Mouse (Mus musculus): ENCODE measurements at regions not wholly inside any gene's neighbourhood (a gene's known extent, or its start where the extent isn't known, plus 50 kb on each side); places are given as distances from the start of the nearest gene placed in this dataset.

GRCm38 (mm10) chr13:43852888-43853287 lies 68.3 kb downstream of the Cd83 start:
- DNase-seq (ENCODE audit: low spot score) = no peak

DNA sequence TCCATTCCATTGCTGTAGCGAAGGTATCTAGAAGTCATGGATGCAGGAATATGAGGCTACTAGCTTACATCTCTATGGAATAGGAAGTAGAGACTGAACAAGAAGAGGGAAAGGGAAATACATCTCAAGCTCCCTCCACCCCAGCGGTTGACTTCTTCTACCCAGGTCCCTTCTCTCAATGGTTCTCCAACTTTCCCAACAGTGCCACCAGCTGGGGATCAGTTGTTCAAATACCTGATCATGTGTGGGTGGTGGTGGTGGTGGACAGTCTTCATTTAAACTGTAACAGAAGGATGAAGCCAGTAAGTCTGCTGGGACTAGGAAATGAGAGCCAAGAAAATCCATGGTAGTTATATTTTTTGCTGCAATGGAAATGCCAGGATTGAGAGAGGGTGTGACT lies 70.4 kb downstream of the Cd83 start:
- no peak for DNase-seq (ENCODE audit: low spot score)

DNA sequence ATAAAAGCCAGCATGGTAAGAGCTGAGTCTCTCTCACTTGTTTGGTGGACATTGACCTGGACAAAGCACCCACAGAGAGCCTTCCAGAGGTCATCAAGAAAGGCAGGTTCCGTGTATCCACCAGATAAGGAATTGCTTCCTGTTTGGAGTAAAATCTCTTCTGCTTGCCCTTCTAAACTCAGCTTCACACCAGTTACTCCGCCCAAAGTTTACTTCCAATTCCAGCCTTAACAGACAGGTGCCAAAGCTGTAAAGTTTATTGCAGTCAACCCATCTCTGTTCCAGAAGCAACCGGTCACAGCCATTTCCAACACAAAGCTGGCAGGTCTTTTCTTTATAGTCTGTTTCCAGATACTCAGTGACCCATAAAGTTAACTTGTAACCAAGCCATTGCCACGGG lies 76.4 kb downstream of the Cd83 start:
- no peak for DNase-seq (ENCODE audit: low spot score)

GRCm38 (mm10) chr13:43861424-43861823 lies 76.8 kb downstream of the Cd83 start:
- DNase-seq (ENCODE audit: low spot score) = no peak

DNA sequence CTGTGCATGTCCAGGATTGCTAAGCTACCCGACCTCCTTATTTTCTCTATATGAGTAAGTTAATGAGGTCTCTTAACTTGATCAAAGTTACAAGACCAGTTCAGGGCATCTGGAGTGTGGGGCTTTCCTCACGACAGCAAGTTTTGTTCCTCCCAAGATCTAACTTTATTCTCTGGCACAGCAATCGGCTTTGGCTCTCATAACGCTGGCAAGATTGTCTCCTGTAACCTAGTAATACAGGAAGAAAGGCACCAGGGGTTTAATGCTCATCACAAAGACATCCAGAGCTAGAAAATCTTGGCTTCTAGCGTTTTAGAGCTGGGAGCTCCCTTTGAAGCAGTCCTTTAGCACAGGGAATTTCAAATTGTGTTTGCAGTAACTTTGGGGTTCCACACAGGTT lies 77.5 kb downstream of the Cd83 start:
- DNase-seq (ENCODE audit: low spot score) = no peak

GRCm38 (mm10) chr13:43862586-43862985 lies 78.0 kb downstream of the Cd83 start:
- no peak for DNase-seq (ENCODE audit: low spot score)

GRCm38 (mm10) chr13:43863581-43864100 lies 79.1 kb downstream of the Cd83 start:
- DNase-seq (ENCODE audit: low spot score) = no peak

- DNase-seq (ENCODE audit: low spot score) = peak; percentile 97
Observed at GRCm38 (mm10) chr13:43864153-43864861, 79.7 kb downstream of the Cd83 start.

GRCm38 (mm10) chr13:43865036-43865435 lies 80.5 kb downstream of the Cd83 start:
- DNase-seq (ENCODE audit: low spot score) = no peak

GRCm38 (mm10) chr13:43875895-43876294 lies 91.3 kb downstream of the Cd83 start:
- DNase-seq (ENCODE audit: low spot score) = no peak

DNA sequence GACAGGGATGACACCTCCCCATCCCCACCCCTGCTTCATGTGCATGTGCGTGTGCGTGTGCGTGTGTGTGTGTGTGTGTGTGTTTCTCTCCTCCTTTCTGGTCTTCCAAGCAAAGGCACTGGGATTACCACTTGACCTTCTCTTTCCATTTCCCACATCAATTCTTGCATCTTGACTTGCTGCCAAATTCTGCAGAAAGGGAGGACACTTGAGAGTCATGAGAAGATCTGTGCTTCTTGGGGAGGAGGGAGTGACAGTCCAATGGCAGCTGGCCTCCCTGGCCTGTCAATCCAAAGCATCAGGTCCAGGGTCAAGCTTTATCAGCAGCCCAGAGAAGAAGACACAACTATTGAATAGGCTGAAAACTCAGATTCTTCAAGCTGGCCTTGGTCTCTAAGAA lies 102.7 kb downstream of the Cd83 start:
- DNase-seq (ENCODE audit: low spot score) = no peak

DNA sequence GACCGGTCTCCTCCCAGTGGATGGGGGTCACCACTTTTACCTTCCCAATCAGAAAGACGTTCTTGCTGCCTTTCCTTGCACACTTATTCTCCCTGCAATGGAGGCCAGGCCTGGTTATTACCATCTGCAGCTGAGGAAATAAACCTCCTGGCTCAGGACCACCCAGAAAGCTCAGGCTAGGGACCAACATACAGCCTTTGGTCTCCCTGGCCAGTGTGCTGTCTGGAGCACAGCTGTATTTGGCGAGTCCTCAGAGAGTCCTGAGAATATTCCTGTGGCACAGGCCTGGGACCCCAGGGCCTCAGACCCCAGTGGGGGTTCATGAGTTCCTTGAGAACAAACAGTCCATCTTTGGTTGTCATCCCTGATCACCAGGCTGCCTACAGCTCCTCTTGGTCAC lies 107.4 kb downstream of the Cd83 start:
- no peak for DNase-seq (ENCODE audit: low spot score)

DNA sequence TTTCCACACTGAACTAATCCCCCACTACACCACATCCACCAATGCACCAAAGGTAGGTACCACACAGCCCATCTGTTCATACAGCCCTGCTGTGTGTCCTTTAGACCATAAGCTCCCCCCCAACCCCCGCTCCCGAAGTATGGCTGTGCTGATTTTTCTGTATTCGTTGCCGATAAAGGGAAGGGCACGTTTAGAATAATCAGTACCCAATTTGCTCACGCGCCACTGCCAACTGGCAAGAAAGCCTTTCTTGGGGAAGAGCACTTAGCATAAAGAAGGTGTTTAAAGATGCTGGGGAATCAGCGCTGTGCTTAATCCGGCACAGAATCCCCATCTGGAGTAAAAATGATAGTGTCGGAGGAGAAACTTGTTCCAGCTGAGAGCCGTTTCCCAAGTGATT lies 111.4 kb downstream of the Cd83 start:
- no peak for DNase-seq (ENCODE audit: low spot score)

GRCm38 (mm10) chr13:43897046-43897445 lies 112.5 kb downstream of the Cd83 start:
- DNase-seq (ENCODE audit: low spot score) = no peak

DNA sequence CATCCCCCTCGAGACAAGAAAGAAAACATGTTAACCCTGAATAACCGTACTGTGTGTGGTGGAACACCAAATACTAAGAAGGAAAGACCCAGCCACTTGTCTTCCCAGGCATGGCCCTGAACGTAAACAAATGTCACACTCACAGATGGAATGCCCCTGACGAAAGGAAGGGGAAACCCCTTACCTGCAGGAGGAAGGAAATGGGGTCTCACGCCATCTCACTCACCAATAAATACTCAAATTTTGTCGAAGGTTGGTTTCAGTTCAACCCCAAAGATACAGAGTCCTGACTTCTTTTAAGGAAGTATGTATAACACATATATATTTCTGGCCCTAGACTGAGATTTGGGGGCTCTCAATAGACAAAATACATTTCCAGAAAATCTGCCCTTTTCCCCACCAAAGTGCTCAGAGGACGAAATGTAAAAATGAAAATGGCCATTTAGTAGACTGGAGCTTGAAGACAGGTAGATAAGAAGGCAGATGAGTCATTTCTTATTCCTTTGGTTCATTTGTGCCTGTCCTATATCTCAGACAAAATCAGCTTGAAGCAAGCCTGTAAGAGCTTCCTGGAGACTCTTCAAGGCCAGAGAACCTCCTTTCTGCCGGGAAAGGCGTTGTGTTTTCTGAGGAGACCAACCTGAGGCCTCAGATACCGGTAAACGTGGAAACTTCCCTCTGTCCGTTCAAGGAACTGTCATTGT lies 114.1 kb downstream of the Cd83 start:
- DNase-seq (ENCODE audit: low spot score) = no peak

DNA sequence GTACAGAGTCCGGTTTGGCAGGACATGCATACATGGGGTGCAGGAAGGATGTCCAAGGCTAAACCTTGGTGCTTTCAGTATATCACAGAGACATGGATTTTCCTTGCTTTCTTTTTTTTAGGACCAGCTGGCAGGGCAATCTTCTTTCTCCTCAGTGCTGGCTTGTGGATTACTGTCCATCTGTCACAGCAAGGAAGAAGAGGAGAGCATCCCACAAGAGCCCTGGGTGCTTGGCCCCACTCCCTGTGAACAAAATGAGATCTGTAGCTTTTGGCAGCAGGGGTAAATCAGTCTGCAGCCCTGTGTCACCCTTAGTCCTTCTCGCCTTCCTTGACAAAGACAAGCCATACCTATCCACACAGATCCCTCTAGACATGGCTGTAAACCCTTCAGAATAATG lies 115.5 kb downstream of the Cd83 start:
- DNase-seq (ENCODE audit: low spot score) = no peak

GRCm38 (mm10) chr13:43900758-43901157 lies 116.2 kb downstream of the Cd83 start:
- no peak for DNase-seq (ENCODE audit: low spot score)

DNA sequence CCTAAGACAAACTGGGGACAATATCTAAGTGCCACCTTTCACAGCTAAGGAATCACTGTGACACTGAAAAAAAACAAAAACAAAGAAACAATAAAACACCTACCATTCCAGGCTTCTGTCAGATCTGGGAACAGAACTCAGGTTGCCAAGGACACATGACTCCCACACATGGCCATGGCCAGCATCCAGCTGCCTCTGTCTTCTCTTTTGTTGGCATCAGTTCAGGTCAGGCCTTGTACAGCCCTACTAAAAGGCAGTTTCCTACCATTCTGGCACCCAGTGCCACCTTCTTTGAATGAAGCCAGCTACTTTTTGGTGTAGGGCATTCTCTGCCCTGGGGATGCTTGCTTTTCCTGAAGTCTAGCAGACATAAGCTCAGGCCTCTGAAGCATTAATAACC lies 118.8 kb downstream of the Cd83 start:
- DNase-seq (ENCODE audit: low spot score) = peak; percentile 73

- no peak for DNase-seq (ENCODE audit: low spot score)
Observed at GRCm38 (mm10) chr13:43904291-43904690, 119.7 kb downstream of the Cd83 start.

DNA sequence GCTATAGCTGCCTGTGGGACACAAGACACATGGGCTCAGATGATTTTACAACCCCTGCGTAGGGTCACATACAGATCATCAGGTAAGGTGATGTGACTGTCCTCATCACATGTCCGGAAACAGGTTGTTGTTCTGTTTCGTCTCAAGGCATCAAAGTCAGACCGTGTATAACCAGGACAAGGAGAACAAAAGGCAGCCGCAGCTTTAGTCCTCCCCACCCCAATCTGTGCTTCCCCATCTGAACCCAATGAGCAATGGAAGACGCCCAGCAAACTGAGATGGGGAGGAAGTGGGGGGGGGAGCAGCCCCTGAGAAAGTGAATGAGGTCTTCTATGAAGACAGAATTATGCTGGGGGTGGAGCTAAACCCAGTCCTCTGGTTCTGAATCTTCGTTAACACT lies 121.7 kb downstream of the Cd83 start:
- no peak for DNase-seq (ENCODE audit: low spot score)

DNA sequence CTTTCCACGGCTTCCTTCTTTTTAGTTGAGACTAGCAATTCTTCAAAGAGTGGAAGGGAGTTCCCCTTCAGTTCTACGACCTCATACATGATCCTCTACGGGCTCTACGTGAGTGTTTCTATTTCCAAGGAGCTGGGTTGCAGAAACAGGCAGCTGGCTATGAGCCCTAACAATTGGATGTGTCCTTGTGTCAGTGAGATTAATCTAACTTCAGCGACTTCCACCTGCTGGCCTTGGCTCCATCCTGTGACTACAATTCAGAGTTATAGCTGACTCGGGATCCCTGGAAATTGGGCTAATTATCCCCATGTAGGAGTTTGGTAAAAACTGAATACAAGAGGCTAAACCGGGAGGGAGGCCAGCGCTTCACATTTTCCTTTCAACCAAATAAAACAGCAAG lies 122.8 kb downstream of the Cd83 start:
- DNase-seq (ENCODE audit: low spot score) = no peak

DNA sequence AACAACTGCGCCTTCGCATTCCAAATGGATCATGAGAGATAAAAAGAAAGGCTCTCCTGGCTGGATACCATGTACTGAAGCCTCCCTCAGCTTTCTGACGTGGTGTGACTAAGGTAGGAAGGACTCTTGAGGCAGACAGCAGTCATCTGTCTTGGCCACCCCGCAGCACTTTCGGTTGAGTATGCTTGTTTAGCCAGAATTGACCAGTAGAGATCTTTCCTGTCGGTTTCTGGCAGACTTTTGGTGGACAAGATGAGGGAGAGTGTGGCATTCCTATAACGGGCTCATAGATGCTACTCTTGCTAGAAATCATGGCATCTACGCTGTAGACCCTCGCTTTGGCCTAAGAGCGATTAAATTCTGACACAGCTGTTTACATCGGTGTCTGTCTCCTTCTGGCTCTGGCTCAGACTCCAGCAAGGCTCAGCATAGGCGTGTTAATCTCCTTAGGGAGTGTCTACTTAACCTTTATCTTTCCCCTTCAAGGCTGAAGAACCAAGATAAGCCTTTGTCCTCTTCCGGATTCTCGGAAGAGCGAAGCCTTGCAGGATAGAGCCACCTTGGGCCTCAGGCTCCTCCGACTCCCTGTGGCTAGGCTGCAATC lies 123.6 kb downstream of the Cd83 start:
- DNase-seq (ENCODE audit: low spot score) = peak; percentile 10

- DNase-seq (ENCODE audit: low spot score) = no peak
Observed at GRCm38 (mm10) chr13:43909933-43910332, 125.4 kb downstream of the Cd83 start.
